Mouse (Mus musculus): ENCODE measurements at regions not wholly inside any gene's neighbourhood (a gene's known extent, or its start where the extent isn't known, plus 50 kb on each side); places are given as distances from the start of the nearest gene placed in this dataset.

DNA sequence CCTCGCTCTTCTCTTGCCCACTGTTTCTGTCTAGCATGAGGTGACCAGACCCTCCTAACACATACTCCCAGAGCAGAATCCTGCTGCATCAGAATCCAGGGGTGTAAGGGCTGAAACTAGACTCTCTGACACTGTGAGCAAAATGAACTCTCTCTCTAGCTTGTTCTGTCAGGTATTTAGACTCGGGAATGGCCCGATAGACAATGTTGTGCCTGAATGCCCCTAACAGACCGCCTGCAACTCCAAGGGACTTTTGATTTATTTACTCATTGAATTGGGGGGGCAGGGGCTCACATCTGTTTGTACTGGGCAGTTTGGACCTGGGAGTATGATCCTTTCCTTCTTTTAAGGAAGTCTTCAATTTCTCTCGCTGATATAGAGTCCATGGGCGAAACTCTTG lies 469.3 kb upstream of the Trpc7 start:
- no peak for DNase-seq

DNA sequence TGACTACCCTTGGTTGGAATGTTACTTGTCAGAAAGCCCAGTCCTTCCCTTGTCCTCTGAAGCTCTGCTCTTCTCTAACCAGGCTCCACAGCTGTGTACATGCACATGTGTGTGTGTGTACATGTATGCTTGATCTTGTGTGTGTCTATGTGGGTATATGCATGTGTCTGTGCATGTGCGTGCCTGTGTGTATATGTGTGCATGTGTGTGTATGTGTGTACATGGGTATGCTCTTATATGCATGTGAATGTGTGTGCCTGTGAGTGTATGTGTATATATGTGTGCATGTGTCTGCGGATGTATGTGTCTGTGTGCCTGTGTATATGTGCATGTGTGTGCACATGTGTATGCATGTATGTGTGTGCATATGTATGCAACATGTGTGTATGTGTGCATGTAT lies 468.6 kb upstream of the Trpc7 start:
- no peak for DNase-seq

- DNase-seq: no peak
Observed at GRCm38 (mm10) chr13:57362563-57362962, 466.8 kb upstream of the Trpc7 start.

DNA sequence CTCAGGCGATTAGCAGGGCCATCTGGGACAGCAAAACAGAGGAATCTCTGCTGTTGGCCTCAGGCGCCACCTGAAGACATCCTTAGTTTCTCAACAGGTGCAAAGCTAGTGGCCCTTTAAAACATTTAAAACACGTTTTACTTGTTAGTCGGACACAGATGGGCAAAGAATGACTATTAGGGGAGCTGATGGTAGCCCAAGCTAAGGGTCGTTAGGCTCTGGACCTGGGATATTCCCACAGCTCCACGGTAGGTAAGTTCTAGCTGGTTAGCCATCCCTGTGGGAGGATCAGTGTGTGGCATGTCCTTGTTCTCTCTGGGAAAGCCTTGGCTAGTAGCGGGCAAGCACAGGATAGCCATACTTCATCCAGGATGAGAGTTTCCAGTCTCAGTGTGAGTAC lies 465.5 kb upstream of the Trpc7 start:
- no peak for DNase-seq

DNA sequence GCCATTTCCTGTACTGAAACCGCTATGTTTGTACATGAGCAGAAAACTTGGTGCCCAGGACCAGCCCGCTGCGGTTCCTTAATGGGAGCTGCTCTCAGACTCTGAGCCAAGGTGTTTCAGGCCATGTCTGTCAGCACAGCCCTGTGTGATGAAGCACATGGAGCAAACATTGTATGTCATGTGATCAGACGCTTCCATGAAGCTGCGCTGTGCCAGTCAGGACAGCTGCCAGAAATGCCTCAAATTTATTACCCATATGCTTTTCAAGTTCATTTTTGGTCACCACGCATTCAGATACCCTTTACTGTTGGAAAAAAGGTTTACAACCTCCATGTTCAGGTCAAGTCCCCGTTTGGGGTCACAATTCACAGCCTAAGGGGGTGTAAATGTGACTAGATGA lies 458.8 kb upstream of the Trpc7 start:
- DNase-seq: peak; percentile 26 to 48

DNA sequence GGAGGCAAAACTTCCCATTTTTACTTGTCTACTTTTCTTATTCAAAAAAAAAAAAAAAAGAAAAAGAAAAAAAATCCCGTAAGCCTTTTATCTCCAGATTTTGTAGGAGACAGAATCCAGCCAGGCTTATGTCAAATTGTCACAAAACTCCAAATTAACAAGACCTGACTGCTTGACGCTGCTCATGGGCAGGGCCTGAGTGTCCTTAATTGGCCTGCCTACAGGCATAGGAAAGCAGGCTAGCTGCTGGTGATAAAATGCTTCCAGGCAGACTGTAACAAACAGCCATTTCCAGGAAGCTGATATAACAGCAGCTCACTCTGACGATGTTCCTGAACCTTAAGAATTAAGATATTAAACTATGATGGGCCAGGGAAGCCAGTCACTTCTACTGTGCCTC lies 458.2 kb upstream of the Trpc7 start:
- DNase-seq: peak; percentile 18 to 21

DNA sequence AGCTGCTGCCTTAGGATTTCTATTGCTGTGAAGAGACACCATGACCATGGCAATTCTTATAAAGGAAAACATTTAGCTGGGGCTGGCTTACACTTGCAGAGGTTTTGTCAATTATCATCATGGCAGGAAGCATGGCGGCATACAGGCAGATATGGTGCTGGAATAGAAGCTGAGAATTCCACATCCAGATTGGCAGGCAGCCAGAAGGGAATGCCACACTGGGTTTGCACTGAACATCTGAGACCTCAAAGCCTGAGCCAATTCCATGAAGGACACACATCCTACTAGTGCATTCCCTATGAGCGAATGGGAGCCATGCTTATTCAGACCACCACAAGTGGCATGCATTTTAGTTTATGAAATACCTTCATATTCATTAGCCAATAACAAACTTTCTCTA lies 455.0 kb upstream of the Trpc7 start:
- DNase-seq: peak in 1 of 2 experiments; percentile 42

DNA sequence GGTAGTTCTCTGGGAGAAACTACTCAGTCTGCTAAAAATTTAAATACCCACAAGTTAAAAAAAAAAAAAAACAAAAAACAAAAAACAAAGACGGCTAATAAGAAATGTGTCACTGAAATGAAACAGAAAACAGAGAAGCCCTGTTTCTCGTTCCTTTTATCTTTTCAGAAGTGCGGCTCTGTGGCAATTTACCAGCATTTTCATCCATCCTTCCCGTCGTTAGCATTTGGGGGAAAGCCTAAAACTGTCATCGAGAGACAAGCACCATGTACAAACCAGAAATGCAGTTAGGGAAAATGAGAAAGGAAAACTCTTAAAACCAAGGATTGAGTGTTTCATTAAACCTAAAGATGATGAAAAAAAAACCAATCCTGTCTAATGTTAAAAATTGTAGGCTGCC lies 442.9 kb upstream of the Trpc7 start:
- no peak for DNase-seq

GRCm38 (mm10) chr13:57336596-57336995 lies 440.8 kb upstream of the Trpc7 start:
- DNase-seq: no peak

GRCm38 (mm10) chr13:57332976-57333375 lies 437.2 kb upstream of the Trpc7 start:
- DNase-seq: no peak

DNA sequence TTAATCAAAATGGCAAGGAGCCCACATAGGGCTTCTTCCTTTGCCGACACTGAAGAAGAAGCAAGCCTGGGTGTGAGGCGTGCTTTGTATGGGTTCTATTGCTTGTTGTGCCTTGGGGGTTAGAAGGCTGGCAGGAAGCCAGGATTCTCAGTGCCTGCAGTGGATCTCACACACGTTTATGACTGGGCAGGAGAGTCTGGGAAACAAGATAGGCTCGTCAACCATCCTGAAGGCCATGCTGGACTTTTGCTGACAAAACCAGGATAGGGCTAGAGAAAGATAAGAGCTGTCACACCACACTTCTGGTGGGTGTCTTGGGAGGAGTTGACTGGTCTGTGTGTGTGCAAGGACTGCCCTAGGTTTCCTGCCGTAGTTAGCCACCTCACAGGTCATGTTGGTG lies 436.1 kb upstream of the Trpc7 start:
- no peak for DNase-seq

DNA sequence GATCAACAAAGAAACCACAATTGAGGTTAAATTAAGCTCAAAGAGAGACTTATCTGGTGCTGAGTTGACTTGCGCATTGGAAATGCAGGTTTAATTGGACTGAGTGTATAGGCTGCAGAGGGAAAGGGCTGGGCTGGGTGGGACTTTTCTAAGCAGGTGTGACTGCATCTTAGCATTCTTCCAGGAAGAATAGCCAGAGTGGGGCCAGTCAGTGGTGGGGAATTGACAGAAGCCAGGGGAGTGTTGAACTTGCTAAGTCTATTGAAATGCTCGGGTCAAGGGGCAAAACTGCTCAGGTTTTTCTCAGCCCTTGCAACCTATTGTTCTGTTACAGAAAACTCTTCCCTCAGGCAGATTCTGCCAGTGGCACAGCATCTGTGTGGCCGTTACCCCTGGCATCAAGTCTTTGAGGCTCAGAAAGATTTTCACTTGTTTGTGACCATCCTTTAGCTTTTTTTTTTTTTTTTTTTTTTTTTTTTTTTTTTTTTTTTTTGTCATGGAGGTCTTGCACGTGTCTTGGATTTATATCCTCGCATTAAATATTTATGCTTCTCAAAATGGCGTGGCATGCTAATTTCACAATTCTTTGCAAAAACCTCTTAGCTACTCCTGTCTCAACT lies 429.6 kb upstream of the Trpc7 start:
- DNase-seq: no peak

- DNase-seq: peak; percentile 15 to 23
Observed at GRCm38 (mm10) chr13:57316211-57317005, 420.6 kb upstream of the Trpc7 start.

DNA sequence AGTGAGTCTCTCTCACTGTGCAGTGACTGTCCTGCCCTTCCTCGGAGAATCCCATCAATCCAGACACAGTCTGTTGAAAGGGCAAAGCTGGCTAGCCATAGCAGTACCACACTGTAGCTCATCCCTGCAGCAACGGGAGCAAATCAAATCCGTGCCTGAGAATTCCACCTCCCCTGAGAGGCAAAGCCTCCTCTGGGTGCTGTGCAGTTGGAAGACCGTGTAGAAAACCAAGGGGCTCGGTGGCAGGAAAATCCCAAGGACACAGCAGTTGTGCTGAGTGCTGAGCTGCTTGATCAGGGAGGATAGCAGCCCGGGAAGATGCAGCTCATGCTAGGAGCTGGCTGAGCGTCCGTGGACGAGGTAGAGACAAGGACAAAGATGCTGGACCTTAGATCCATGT lies 418.7 kb upstream of the Trpc7 start:
- DNase-seq: no peak

DNA sequence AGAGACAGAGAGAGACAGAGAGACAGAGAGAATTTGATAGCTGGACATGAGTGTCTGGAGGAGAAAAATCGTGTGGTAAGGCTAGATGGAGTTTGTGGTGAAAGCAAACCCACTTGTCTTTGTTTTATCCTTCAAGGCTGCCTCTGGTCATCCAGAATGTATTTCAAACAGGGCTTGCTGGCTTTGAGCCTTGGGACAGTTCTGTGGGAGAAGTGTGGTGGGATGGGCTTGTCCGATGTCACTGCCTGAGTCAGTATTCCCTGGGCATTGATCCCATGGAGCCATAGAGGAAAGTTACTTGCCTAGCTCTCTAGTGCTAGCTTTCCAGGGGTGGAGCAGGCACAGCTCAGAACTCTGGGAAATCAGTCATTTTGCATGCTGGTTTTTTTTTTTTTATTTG lies 417.9 kb upstream of the Trpc7 start:
- no peak for DNase-seq

- no peak for DNase-seq
Observed at GRCm38 (mm10) chr13:57311235-57311634, 415.4 kb upstream of the Trpc7 start.

DNA sequence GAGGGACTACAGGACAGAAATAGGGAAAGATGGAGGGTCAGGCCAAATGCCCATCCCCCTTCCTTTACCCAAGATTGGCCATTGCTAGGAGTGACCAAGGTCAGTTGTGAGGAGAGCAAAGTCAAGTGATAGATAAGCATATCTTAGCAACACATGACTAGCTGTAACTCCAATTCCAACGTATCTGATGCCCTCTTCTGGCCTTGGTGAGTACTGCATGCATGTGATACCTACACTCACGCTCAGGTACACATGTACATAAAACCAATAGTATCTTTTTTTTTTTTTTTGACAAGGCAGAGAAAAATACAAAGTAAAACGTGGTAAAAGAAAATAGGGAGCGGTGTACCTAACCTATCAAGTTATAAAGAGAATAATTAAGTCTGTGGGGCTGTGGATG lies 413.8 kb upstream of the Trpc7 start:
- peak in 1 of 2 experiments; percentile 27 for DNase-seq

DNA sequence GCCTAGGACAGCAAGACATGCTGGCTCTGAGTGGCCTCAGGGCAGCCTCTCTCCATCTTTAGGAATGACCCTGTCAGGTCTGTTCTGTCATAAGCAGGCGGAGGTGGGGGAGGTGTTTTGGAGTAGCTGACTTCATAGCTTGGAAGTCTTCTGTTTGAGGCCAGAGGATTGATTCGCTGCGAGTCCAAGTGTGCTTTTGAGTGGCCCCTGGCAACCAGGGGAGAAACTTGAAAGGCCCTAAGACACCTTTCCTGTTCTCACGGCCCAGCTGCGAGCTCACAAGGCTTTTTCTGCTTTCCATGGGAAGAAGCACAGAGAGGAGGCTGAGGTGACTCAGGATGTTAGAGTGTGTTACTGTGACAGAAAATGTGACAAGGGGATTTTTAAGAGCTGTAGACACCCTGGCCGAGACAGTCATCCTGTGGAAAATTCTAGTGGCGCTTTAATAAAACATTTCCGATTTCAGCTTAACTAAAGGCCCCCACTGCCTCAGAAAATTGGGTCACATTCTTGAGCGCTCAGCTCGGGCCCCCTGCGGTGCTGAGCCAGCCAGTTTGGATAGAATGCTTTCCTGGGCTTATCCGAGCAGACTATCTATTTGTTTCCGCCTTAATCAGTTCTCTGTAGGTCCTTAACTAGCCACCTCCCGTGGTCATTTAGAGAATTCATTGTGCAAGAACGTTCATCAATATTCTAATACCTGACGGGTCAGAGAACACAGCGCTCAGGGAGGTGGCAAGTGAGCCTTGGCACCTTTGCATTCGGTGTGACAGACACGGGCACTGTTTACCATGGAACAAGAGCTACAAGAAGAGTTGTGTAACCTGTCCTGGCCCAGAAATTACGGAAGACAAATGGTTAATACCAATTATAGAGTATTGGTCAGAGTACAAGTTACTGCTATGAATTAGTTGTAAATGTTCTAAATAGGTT lies 412.4 kb upstream of the Trpc7 start:
- DNase-seq: peak; percentile 50 to 52

DNA sequence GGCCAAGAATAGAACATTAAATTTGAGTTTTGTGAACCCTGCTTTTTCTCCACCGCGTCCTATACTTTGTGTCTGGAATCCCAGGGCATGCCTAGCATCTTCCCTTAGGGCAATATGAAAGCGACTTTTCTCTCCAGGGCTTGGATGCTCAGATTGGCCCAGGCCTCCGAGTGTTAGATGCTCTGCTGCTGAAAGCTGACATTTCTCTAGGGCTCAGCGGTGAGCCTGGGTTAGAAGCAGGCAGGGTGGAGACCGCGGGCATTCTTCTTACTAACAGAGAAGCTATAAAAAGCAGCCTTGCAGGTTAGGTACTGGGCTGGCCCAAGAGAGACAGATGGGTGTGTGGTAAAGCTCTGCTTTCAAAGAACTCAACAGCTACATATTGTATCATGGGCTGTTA lies 409.8 kb upstream of the Trpc7 start:
- DNase-seq: no peak

GRCm38 (mm10) chr13:57303805-57304204 lies 408.0 kb upstream of the Trpc7 start:
- no peak for DNase-seq

DNA sequence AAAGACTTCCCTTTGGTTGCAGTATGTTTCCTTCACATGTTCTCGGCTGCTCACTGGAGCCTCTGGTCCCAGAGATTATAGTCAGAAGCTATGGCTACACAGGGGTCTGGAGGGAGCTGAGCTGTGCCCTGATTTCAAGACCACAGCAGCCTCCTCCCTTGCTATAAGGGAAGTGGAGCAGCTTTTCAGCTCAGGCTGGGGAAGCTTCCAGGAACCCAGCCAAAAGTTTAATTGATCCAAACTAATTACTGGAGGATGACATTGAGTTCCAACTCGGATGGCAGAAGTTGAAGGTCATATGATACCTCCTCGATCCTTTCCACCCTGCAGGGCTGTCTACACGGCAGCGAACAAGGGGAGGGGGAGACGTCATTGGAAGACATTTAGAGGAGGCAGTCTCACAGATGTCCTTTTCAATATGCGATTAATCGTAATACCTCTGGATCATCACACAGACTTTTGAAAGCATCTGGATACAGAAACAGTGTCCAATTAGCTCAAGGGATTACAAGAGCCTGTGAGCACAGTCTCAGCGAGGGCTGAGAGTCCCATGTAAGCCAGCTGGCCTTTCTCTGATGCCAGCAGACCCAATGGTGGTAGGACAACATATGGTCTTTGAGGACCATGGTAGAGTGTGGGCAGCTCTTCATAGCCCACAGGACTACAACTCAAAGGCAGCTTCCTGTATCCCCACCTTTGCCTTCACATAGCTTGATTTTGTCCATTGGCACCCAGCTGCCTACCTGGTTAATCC lies 396.1 kb upstream of the Trpc7 start:
- DNase-seq: peak; percentile 37 to 65

DNA sequence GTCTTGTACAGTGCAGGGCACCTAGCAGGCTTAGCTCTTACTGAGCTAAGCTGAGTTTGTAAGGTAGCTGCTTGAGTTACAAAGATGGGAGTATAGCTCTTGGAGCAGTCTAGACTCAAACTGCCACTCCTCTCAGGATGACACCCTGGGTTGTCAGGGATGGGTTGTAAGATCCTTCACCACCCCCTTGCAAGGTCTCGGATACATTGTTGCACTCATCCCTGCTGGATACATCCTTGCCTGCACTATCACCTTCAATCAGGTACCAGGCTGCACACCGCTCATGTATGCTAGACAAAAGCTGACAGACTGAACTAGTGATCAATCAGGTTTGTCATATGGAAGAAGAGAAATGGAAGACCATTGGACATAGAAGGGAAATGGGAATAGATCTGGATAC lies 390.4 kb upstream of the Trpc7 start:
- DNase-seq: no peak

- DNase-seq: no peak
Observed at GRCm38 (mm10) chr13:57282816-57283215, 387.0 kb upstream of the Trpc7 start.
